37 mouse cellular contexts compared by ENCODE assay signal in the genomic region with DNA sequence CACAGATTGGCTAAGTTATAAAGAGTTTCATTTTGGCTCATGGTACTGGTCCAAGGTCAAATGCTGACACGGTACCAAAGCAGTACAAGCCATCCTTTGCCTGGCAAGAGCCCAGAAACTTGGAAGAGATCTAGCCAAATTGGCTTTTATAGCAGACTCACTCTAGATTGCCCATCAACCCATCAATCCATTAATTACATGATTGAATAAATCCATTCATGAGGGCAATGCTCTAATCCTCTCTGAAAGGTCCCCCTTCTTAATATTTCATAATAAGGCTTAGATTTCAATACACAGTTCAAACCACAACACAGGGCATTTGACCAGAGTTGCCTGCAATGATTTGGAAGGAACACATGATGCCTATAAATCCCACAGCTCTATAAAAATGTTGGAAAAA. TPM values are rescaled to one million over a fixed set of nuclear protein-coding genes. Genes with fewer than 3 reads are reported as not detected.
DNase-seq lines count a peak whose midpoint lies in the region; ATAC-seq and TF ChIP-seq lines count a peak whose summit lies in the region.
"Had no signal": no experiment of that assay in that cellular context is flagged by ENCODE, and none has a peak within 500 bp of the region (broad histone marks: within the 10 kb centered on the region; RNA-seq: fewer than 3 reads in every experiment).

No protein-coding gene starts in this region.

- H3K4me3 ChIP-seq in hindbrain, postnatal 0 days (ENCODE audit: low read length), result no peak overlapping the region
- no peak overlapping the region for H3K4me3 ChIP-seq in hindbrain, embryonic 14.5 days (replicated peaks; ENCODE audit: low read length)
- no peak overlapping the region for H3K4me3 ChIP-seq in midbrain, postnatal 0 days (ENCODE audit: low read depth, low read length)
- no peak overlapping the region for H3K4me3 ChIP-seq in midbrain, embryonic 16.5 days (ENCODE audit: low read depth, low read length)
- H3K4me3 ChIP-seq in myocyte, result no peak overlapping the region
- H3K4me3 ChIP-seq: embryonic facial prominence, embryonic 12.5 days; erythroblast, embryonic 14.5 days; layer of hippocampus, adult 2 months; limb, embryonic 12.5 days; liver, embryonic 13.5 days; midbrain, embryonic 12.5 days; neural tube, embryonic 12.5 days had no signal

- no peaks in the 10 kb centered on the region for H3K36me3 ChIP-seq in hindbrain, postnatal 0 days (ENCODE audit: insufficient read depth, low read length)
- no peaks in the 10 kb centered on the region for H3K36me3 ChIP-seq in hindbrain, embryonic 14.5 days (replicated peaks; ENCODE audit: control insufficient read depth, insufficient read depth)
- no peaks in the 10 kb centered on the region for H3K36me3 ChIP-seq in midbrain, postnatal 0 days (ENCODE audit: insufficient read depth, low read length)
- H3K36me3 ChIP-seq in midbrain, embryonic 16.5 days (ENCODE audit: control insufficient read depth, insufficient read depth, low read length), result no peaks in the 10 kb centered on the region
- H3K36me3 ChIP-seq in myocyte (ENCODE audit: control insufficient read depth, insufficient read depth), result no peaks in the 10 kb centered on the region
- H3K36me3 ChIP-seq: embryonic facial prominence, embryonic 12.5 days; limb, embryonic 12.5 days; liver, embryonic 13.5 days; midbrain, embryonic 12.5 days; neural tube, embryonic 12.5 days had no signal

- ATAC-seq in hindbrain, postnatal 0 days, result no peak
- no peak for ATAC-seq in hindbrain, embryonic 14.5 days (ENCODE audit: low FRiP score)
- no peak for ATAC-seq in midbrain, postnatal 0 days (ENCODE audit: low FRiP score)
- ATAC-seq in midbrain, embryonic 16.5 days, result no peak
- ATAC-seq: CD4-positive, CD25-positive, alpha-beta regulatory T cell, adult 4 months; hindbrain, embryonic 16.5 days; intestine, embryonic 16.5 days; Patski had no signal

- H3K4me2 ChIP-seq in hindbrain, postnatal 0 days (ENCODE audit: low read depth, low read length), result no peak overlapping the region
- no peak overlapping the region for H3K4me2 ChIP-seq in hindbrain, embryonic 14.5 days (replicated peaks)
- no peak overlapping the region for H3K4me2 ChIP-seq in midbrain, postnatal 0 days (ENCODE audit: low read depth, low read length, poor library complexity, severe bottlenecking)
- H3K4me2 ChIP-seq in midbrain, embryonic 16.5 days (ENCODE audit: low read length), result no peak overlapping the region
- no peak overlapping the region for H3K4me2 ChIP-seq in myocyte (ENCODE audit: low read depth)
- H3K4me2 ChIP-seq: embryonic facial prominence, embryonic 12.5 days; heart, embryonic 11.5 days; limb, embryonic 12.5 days; liver, embryonic 13.5 days; midbrain, embryonic 12.5 days; neural tube, embryonic 12.5 days had no signal

- H3ac ChIP-seq in myocyte (ENCODE audit: control insufficient read depth, insufficient read length), result no peak overlapping the region

- WGBS in hindbrain, postnatal 0 days, result 42% methylated on average over 1 of the region's 1 CpGs
- WGBS in hindbrain, embryonic 14.5 days, result 76% methylated on average over 1 of the region's 1 CpGs
- WGBS in midbrain, postnatal 0 days, result 62% methylated on average over 1 of the region's 1 CpGs
- 56% methylated on average over 1 of the region's 1 CpGs for WGBS in midbrain, embryonic 16.5 days

- H3K9me3 ChIP-seq in hindbrain, postnatal 0 days (ENCODE audit: low read length), result no peaks in the 10 kb centered on the region
- no peaks in the 10 kb centered on the region for H3K9me3 ChIP-seq in hindbrain, embryonic 14.5 days (ENCODE audit: control insufficient read depth, low read length)
- no peaks in the 10 kb centered on the region for H3K9me3 ChIP-seq in midbrain, postnatal 0 days (ENCODE audit: low read length)
- H3K9me3 ChIP-seq in midbrain, embryonic 16.5 days (replicated peaks; ENCODE audit: control insufficient read depth, low read length, poor library complexity, severe bottlenecking), result no peaks in the 10 kb centered on the region
- H3K9me3 ChIP-seq: embryonic facial prominence, embryonic 12.5 days; liver, embryonic 13.5 days; midbrain, embryonic 12.5 days; neural tube, embryonic 12.5 days had no signal

- DNase-seq in cerebellum, postnatal 10 days, result peak; percentile 36 to 42
- DNase-seq in cerebellum, postnatal 36 days, result no peak
- DNase-seq in hindbrain, postnatal 0 days (ENCODE audit: low spot score), result peak; percentile 25
- DNase-seq in hindbrain, embryonic 14.5 days (ENCODE audit: low spot score), result no peak
- DNase-seq in midbrain, postnatal 0 days (ENCODE audit: low spot score), result peak; percentile 30
- DNase-seq in thymus, postnatal 10 days (ENCODE audit: low spot score in 2 of 2), result no peak
- DNase-seq: adrenal gland, adult 2 months; cerebellum, adult 11 months; cerebellum, adult 9-11 months; gastrocnemius, postnatal 14 days; heart, adult 11 months; liver, embryonic 13.5 days; lung, adult 2 months; lung, postnatal 14 days; right cerebral cortex, adult 18-20 months; right cerebral cortex, postnatal 4 days; thymus, postnatal 25 days had no signal

- H3K27ac ChIP-seq in hindbrain, postnatal 0 days, result no peak overlapping the region
- no peak overlapping the region for H3K27ac ChIP-seq in hindbrain, embryonic 14.5 days
- no peak overlapping the region for H3K27ac ChIP-seq in midbrain, postnatal 0 days (ENCODE audit: low read depth, low read length)
- no peak overlapping the region for H3K27ac ChIP-seq in midbrain, embryonic 16.5 days (ENCODE audit: low read length)
- H3K27ac ChIP-seq: embryonic facial prominence, embryonic 12.5 days; kidney, postnatal 0 days; layer of hippocampus, adult 2 months; limb, embryonic 12.5 days; liver, embryonic 13.5 days; midbrain, embryonic 12.5 days; neural tube, embryonic 12.5 days had no signal

- no peaks in the 10 kb centered on the region for H3K79me2 ChIP-seq in myocyte (ENCODE audit: control insufficient read depth, insufficient read depth)

- H3K4me1 ChIP-seq in hindbrain, postnatal 0 days (ENCODE audit: insufficient read depth, low read length), result no peaks in the 10 kb centered on the region
- H3K4me1 ChIP-seq in hindbrain, embryonic 14.5 days (replicated peaks; ENCODE audit: control insufficient read depth, insufficient read depth, low read length), result no peaks in the 10 kb centered on the region
- H3K4me1 ChIP-seq in midbrain, postnatal 0 days (ENCODE audit: insufficient read depth, low read length), result no peaks in the 10 kb centered on the region
- no peaks in the 10 kb centered on the region for H3K4me1 ChIP-seq in midbrain, embryonic 16.5 days (ENCODE audit: control insufficient read depth, insufficient read depth, low read length)
- H3K4me1 ChIP-seq: neural tube, embryonic 12.5 days had no signal

- no peaks in the 10 kb centered on the region for H3K27me3 ChIP-seq in hindbrain, postnatal 0 days (ENCODE audit: insufficient read depth, low read length)
- H3K27me3 ChIP-seq in hindbrain, embryonic 14.5 days (ENCODE audit: control insufficient read depth, insufficient read depth, low read length), result no peaks in the 10 kb centered on the region
- no peaks in the 10 kb centered on the region for H3K27me3 ChIP-seq in midbrain, postnatal 0 days (ENCODE audit: insufficient read depth, low read length)
- no peaks in the 10 kb centered on the region for H3K27me3 ChIP-seq in midbrain, embryonic 16.5 days (ENCODE audit: control insufficient read depth, insufficient read depth, low read depth, low read length)
- H3K27me3 ChIP-seq in myocyte (ENCODE audit: control insufficient read depth, insufficient read depth, insufficient read length), result no peaks in the 10 kb centered on the region
- H3K27me3 ChIP-seq: embryonic facial prominence, embryonic 12.5 days; limb, embryonic 12.5 days; liver, embryonic 13.5 days; midbrain, embryonic 12.5 days; neural tube, embryonic 12.5 days; Patski had no signal

- TF ChIP-seq CTCF in hindbrain, postnatal 0 days (IDR thresholded peaks at IDR 0.05; ENCODE audit: low read depth), result no peak
- TF ChIP-seq CTCF in midbrain, postnatal 0 days (IDR thresholded peaks at IDR 0.05), result no peak

- H3K9ac ChIP-seq in hindbrain, postnatal 0 days (replicated peaks; ENCODE audit: low read length), result no peak overlapping the region
- H3K9ac ChIP-seq in hindbrain, embryonic 14.5 days, result no peak overlapping the region
- H3K9ac ChIP-seq in midbrain, postnatal 0 days (replicated peaks; ENCODE audit: low read length, poor library complexity, severe bottlenecking), result no peak overlapping the region
- no peak overlapping the region for H3K9ac ChIP-seq in midbrain, embryonic 16.5 days (ENCODE audit: low read depth, low read length)
- H3K9ac ChIP-seq: embryonic facial prominence, embryonic 12.5 days; limb, embryonic 12.5 days; liver, embryonic 13.5 days; midbrain, embryonic 12.5 days; neural tube, embryonic 12.5 days had no signal

- no peak for TF ChIP-seq POLR2A in myocyte (IDR thresholded peaks at IDR 0.05; ENCODE audit: insufficient read length, low read depth)

TF ChIP-seq in myocyte, 11 proteins besides CTCF, POLR2A, EP300 and RAD21:
- no peak for TF ChIP-seq MAX (IDR thresholded peaks at IDR 0.05; ENCODE audit: low read depth)
- peak; percentile 44; the same call in 1 of the 2 replicates for TF ChIP-seq CEBPB (IDR thresholded peaks at IDR 0.05; ENCODE audit: insufficient read depth, poor library complexity, severe bottlenecking)
- TF ChIP-seq USF1 (IDR thresholded peaks at IDR 0.05; ENCODE audit: low read depth), result peak; percentile 24
TF ChIP-seq in myocyte: peak in this region for 2.

RNA-seq across cellular contexts. Expression of a gene that starts 7.0 kb away (rescaled TPM):
- total RNA-seq in hindbrain, postnatal 0 days (2014; rRNA removed), result 64.4 and 69.4 TPM in 2 replicates
- 22.5 and 23.7 TPM in 2 replicates for polyA plus RNA-seq in hindbrain, postnatal 0 days (2015; fragmentation: Nextera tagmentation; extraction: Ambion mirVana)
- 20.9 and 24.9 TPM in 2 replicates for polyA plus RNA-seq in hindbrain, embryonic 14.5 days (2014; fragmentation: Nextera tagmentation; extraction: Ambion mirVana)
- 84.1 and 100 TPM in 2 replicates for total RNA-seq in midbrain, postnatal 0 days (2014; rRNA removed)
- polyA plus RNA-seq in midbrain, postnatal 0 days (2015; fragmentation: Nextera tagmentation; extraction: Ambion mirVana), result 26.6 and 29.8 TPM in 2 replicates
- polyA plus RNA-seq in midbrain, embryonic 16.5 days (2015; fragmentation: Nextera tagmentation; extraction: Ambion mirVana), result 13.4 and 14.1 TPM in 2 replicates
- 3.7 TPM for polyA plus RNA-seq in myocyte (2012; fragmentation: generic; extraction: Trizol)
- polyA plus RNA-seq: erythroblast, embryonic 14.5 days had no signal

RNA-seq across cellular contexts. Expression of a gene that starts 45.9 kb away (rescaled TPM):
- total RNA-seq in hindbrain, postnatal 0 days (2014; rRNA removed), result not detected in 2 replicates
- polyA plus RNA-seq in hindbrain, postnatal 0 days (2015; fragmentation: Nextera tagmentation; extraction: Ambion mirVana), result not detected in 2 replicates
- polyA plus RNA-seq in hindbrain, embryonic 14.5 days (2014; fragmentation: Nextera tagmentation; extraction: Ambion mirVana), result not detected in 2 replicates
- total RNA-seq in midbrain, postnatal 0 days (2014; rRNA removed), result not detected in 2 replicates
- polyA plus RNA-seq in midbrain, postnatal 0 days (2015; fragmentation: Nextera tagmentation; extraction: Ambion mirVana), result 0.12 TPM in 1 of 2 replicates, not detected in the other
- not detected in 2 replicates for polyA plus RNA-seq in midbrain, embryonic 16.5 days (2015; fragmentation: Nextera tagmentation; extraction: Ambion mirVana)
- 0.02 TPM for polyA plus RNA-seq in myocyte (2012; fragmentation: generic; extraction: Trizol)
- total RNA-seq: adrenal gland, adult 2 months; gastrocnemius, postnatal 14 days; hematopoietic stem cell, adult 5-6 weeks; layer of hippocampus, adult 2 months; layer of hippocampus, postnatal 25 days; left cerebral cortex, postnatal 10 days; megakaryocyte, adult 5-6 weeks had no signal
- polyA plus RNA-seq: adrenal gland, adult 2 months; CD4-positive, CD25-positive, alpha-beta regulatory T cell, adult 4 months; embryonic facial prominence, embryonic 12.5 days; erythroblast, embryonic 14.5 days; heart, embryonic 11.5 days; heart, postnatal 0 days; hindbrain, embryonic 16.5 days; intestine, embryonic 16.5 days; kidney, postnatal 0 days; limb, embryonic 12.5 days; liver, embryonic 13.5 days; lung, adult 2 months; midbrain, embryonic 12.5 days; neural tube, embryonic 12.5 days; Patski; stomach, embryonic 14.5 days had no signal

Comparison
In these comparisons a context has a peak if more than half of its experiments do, and no peak if none do; other contexts are left out.
1. DNase-seq: peak in cerebellum, postnatal 10 days (2 of 2), hindbrain, postnatal 0 days (single experiment) and midbrain, postnatal 0 days (single experiment); none in cerebellum, postnatal 36 days (0 of 2), hindbrain, embryonic 14.5 days (single experiment) and thymus, postnatal 10 days (0 of 2).